Mouse (Mus musculus) ovary, postnatal 36 days (tissue): ENCODE measurements around the gene Olfr196.
"Not testable (repeated sequence)": the region's sequence is repeated elsewhere in the genome, so short reads cannot be mapped to it uniquely, and the experiment has no call there.

ENCODE experiments used
- DNase-seq: peaks from one replicate; pipeline ENCODE4 v3.0.0; 2022; ENCODE audit warnings: low spot score, mixed read lengths

The Olfr196 gene

GRCm38 (mm10) chr16:59170354-59170753 lies at the start of gene Olfr196:
TSS of gene Olfr196 (minus strand) at chr16:59170454.
- no peak for DNase-seq

GRCm38 (mm10) chr16:59219667-59220066 lies 49.4 kb upstream of the Olfr196 start, which contains the start of gene Olfr199:
TSS of gene Olfr199 (minus strand) at chr16:59219767.
- not testable (repeated sequence) for DNase-seq

GRCm38 (mm10) chr16:59217861-59218260 lies 47.6 kb upstream of the Olfr196 start:
- not testable (repeated sequence) for DNase-seq

- DNase-seq: not testable (repeated sequence)
Measured at GRCm38 (mm10) chr16:59203433-59203832, 33.2 kb upstream of the Olfr196 start, which contains the start of gene Olfr198. TSS of gene Olfr198 (minus strand) at chr16:59203533.

- no peak for DNase-seq
Measured at GRCm38 (mm10) chr16:59151996-59152395, 18.3 kb downstream of the Olfr196 start.

GRCm38 (mm10) chr16:59146746-59147145 lies 23.5 kb downstream of the Olfr196 start, which contains the start of gene Olfr195:
TSS of gene Olfr195 (plus strand) at chr16:59147046.
- DNase-seq: no peak

- no peak for DNase-seq
Measured at GRCm38 (mm10) chr16:59141105-59141504, 29.1 kb downstream of the Olfr196 start.

GRCm38 (mm10) chr16:59130740-59131139 lies 39.5 kb downstream of the Olfr196 start:
- no peak for DNase-seq

- no peak for DNase-seq
Measured at GRCm38 (mm10) chr16:59120969-59121368, 49.3 kb downstream of the Olfr196 start, which contains the start of gene Olfr194. TSS of gene Olfr194 (minus strand) at chr16:59121069.
